ENCODE assay signal across 8 mouse cellular contexts in the genomic region with DNA sequence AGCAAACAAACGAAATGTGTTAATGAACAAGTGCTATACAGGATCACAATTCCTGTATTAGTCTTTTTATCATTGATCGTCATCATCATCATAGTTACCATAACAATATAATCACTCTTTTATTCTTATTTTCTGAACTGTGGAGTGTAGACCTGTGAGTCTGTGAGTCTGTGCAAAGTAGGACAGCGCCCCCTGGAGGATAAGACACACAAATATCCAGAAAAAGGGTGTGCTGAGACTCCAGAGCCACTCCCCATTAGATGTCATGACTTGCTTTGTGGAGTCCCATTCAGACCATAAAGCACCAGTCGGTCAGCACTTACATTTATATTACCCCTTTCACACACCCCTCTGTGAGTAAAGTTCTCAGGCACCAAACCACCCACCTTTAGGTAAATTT.
DNase-seq lines count a peak whose midpoint lies in the region; ATAC-seq and TF ChIP-seq lines count a peak whose summit lies in the region.

No protein-coding gene starts in this region.

- H3K4me3 ChIP-seq in ES-E14 (ENCODE audit: insufficient read depth in 1 of 2, low read depth in 1 of 2, low read length in 2 of 2, poor library complexity in 1 of 2, severe bottlenecking in 1 of 2) = no peak overlapping the region
- no peak overlapping the region for H3K4me3 ChIP-seq in forebrain, embryonic 14.5 days (ENCODE audit: low read depth, low read length)

- no peaks in the 10 kb centered on the region for H3K36me3 ChIP-seq in ES-E14 (ENCODE audit: control insufficient read depth, insufficient read depth, low read length, poor library complexity, severe bottlenecking)
- H3K36me3 ChIP-seq in forebrain, embryonic 14.5 days (ENCODE audit: control insufficient read depth, insufficient read depth, low read length) = no peaks in the 10 kb centered on the region

- peak; percentile 2 to 24 for DNase-seq in kidney, adult 8-10 months
- DNase-seq in kidney, adult 18-20 months = no peak
- peak; percentile 27 for DNase-seq in 416B (ENCODE audit: low read depth)
- DNase-seq in ES-E14 (ENCODE audit: low read depth, low spot score) = peak; percentile 70
- DNase-seq in forebrain, embryonic 14.5 days (ENCODE audit: low spot score) = peak; percentile 51
- DNase-seq in lung, postnatal 10 days = peak; percentile 11
- DNase-seq in right cerebral cortex, postnatal 25 days = no peak
- DNase-seq in right cerebral cortex, adult 18-20 months = no peak

- 60% methylated on average over 4 of the region's 4 CpGs for WGBS in forebrain, embryonic 14.5 days

- no peaks in the 10 kb centered on the region for H3K4me1 ChIP-seq in ES-E14 (ENCODE audit: control insufficient read depth in 2 of 2, insufficient read depth in 2 of 2, low read length in 2 of 2, poor library complexity in 1 of 2)
- H3K4me1 ChIP-seq in forebrain, embryonic 14.5 days (ENCODE audit: control insufficient read depth, insufficient read depth, low read length) = no peaks in the 10 kb centered on the region

- in situ Hi-C loops in ES-E14 (cut with MboI; ENCODE audit: low sequenced_read_pairs in 2 of 2, unreplicated experiment in 2 of 2) = no loop called here

- H3K27me3 ChIP-seq in forebrain, embryonic 14.5 days (replicated peaks; ENCODE audit: control insufficient read depth, insufficient read depth, low read length) = no peaks in the 10 kb centered on the region

- no peaks in the 10 kb centered on the region for H3K9me3 ChIP-seq in ES-E14 (ENCODE audit: control insufficient read depth, insufficient read depth, low read depth, low read length)
- no peaks in the 10 kb centered on the region for H3K9me3 ChIP-seq in forebrain, embryonic 14.5 days (replicated peaks; ENCODE audit: control insufficient read depth, low read length)

- H3K9ac ChIP-seq in ES-E14 (ENCODE audit: insufficient read depth, low read depth, low read length, poor library complexity, severe bottlenecking) = no peak overlapping the region
- no peak overlapping the region for H3K9ac ChIP-seq in forebrain, embryonic 14.5 days (ENCODE audit: low read length)

- ATAC-seq in forebrain, embryonic 14.5 days = peak; percentile 40; the same call in 1 of the 2 replicates

- no peak overlapping the region for H3K4me2 ChIP-seq in forebrain, embryonic 14.5 days (ENCODE audit: low read length)

- no peak overlapping the region for H3K27ac ChIP-seq in ES-E14 (ENCODE audit: insufficient read depth, low read depth, low read length, poor library complexity, severe bottlenecking)
- H3K27ac ChIP-seq in forebrain, embryonic 14.5 days (ENCODE audit: low read depth, low read length) = no peak overlapping the region

TF ChIP-seq in ES-E14, 5 proteins besides CTCF, POLR2A, EP300 and RAD21:
- TF ChIP-seq CHD2 (IDR thresholded peaks at IDR 0.05; ENCODE audit: low read depth, low read length) (no peak), ZC3H11A (IDR thresholded peaks at IDR 0.05; ENCODE audit: borderline replicate concordance, low read depth, low read length) (no peak), HCFC1 (IDR thresholded peaks at IDR 0.05; ENCODE audit: borderline replicate concordance, insufficient read depth, low read length) (no peak), MAFK (IDR thresholded peaks at IDR 0.05; ENCODE audit: insufficient read depth, low read depth, low read length) (no peak), ZNF384 (IDR thresholded peaks at IDR 0.05; ENCODE audit: low read depth, low read length) (no peak)

Comparison
In these comparisons a context has a peak if more than half of its experiments do, and no peak if none do; other contexts are left out.
1. DNase-seq: peak in kidney, adult 8-10 months (2 of 2), 416B (single experiment), ES-E14 (single experiment), forebrain, embryonic 14.5 days (single experiment) and lung, postnatal 10 days (single experiment); none in kidney, adult 18-20 months (single experiment), right cerebral cortex, postnatal 25 days (single experiment) and right cerebral cortex, adult 18-20 months (single experiment).